Mouse (Mus musculus): Measurements from ENCODE around the gene Pcsk4.

GRCm38 (mm10) chr10:80357994-80358639, 28.8 kb upstream of the Pcsk4 start:
- TF ChIP-seq USF1 (IDR thresholded peaks at IDR 0.05; ENCODE audit: low read depth) = no peak
- TF ChIP-seq CTCF (IDR thresholded peaks at IDR 0.05; ENCODE audit: control insufficient read depth, insufficient read depth, insufficient read length) = no peak
- no peak for TF ChIP-seq MYOD1 (IDR thresholded peaks at IDR 0.05; ENCODE audit: control insufficient read depth, insufficient read length, low read depth)
- TF ChIP-seq CEBPB (IDR thresholded peaks at IDR 0.05; ENCODE audit: low read depth) = no peak
- TF ChIP-seq MAX (IDR thresholded peaks at IDR 0.05) = no peak
